Mouse (Mus musculus) heart, embryonic 13.5 days (tissue): ENCODE measurements at regions not wholly inside any gene's neighbourhood (a gene's known extent, or its start where the extent isn't known, plus 50 kb on each side); places are given as distances from the start of the nearest gene placed in this dataset.

Experiments
- ATAC-seq: fragments of 200-750 bp; cut with Nextera tagmentation; 2 replicates; pipeline ENCODE4 v1.8.0; 2017; ENCODE audit warnings: moderate TSS enrichment; ENCODE audit not compliant: insufficient number of reproducible peaks, low FRiP score, low TSS enrichment; ENCODE audit errors: extremely low read depth
- H3K27ac ChIP-seq: fragments of 300-500 bp; sonication (generic); replicated peaks from 2 replicates; pipeline ENCODE4 v1.5.1; 2015; ENCODE audit warnings: moderate library complexity, mild to moderate bottlenecking, inconsistent platforms
- H3K27me3 ChIP-seq: fragments of 300-500 bp; sonication (generic); replicated peaks from 2 replicates; pipeline ENCODE4 v1.6.1; 2015; ENCODE audit warnings: mild to moderate bottlenecking, inconsistent platforms
- H3K36me3 ChIP-seq: fragments of 300-500 bp; sonication (generic); 2 replicates; pipeline ENCODE4 v1.6.1; 2015; ENCODE audit warnings: mild to moderate bottlenecking, inconsistent platforms
- H3K4me1 ChIP-seq: fragments of 300-500 bp; sonication (generic); 2 replicates; pipeline ENCODE4 v1.6.1; 2015; ENCODE audit warnings: inconsistent platforms
- H3K4me2 ChIP-seq: fragments of 300-500 bp; sonication (generic); 2 replicates; pipeline ENCODE4 v1.6.1; 2015; ENCODE audit warnings: inconsistent platforms, mild to moderate bottlenecking, moderate library complexity
- H3K4me3 ChIP-seq: fragments of 300-500 bp; sonication (generic); 2 replicates; pipeline ENCODE4 v1.5.1; 2015; ENCODE audit warnings: moderate library complexity, mild to moderate bottlenecking, inconsistent platforms
- H3K9ac ChIP-seq: fragments of 300-500 bp; sonication (generic); 2 replicates; pipeline ENCODE4 v1.6.1; 2015; ENCODE audit warnings: inconsistent platforms, mild to moderate bottlenecking, moderate library complexity
- H3K9me3 ChIP-seq: fragments of 300-500 bp; sonication (generic); 2 replicates; pipeline ENCODE4 v1.6.1; 2016; ENCODE audit warnings: inconsistent platforms
- WGBS: fragments of 180-500 bp; shearing (Covaris S2); methylation state at CpG from one replicate; pipeline ENCODE4 v1.1.7; 2015; ENCODE audit warnings: mixed read lengths; 5-methylcytosine and 5-hydroxymethylcytosine counted together

DNA sequence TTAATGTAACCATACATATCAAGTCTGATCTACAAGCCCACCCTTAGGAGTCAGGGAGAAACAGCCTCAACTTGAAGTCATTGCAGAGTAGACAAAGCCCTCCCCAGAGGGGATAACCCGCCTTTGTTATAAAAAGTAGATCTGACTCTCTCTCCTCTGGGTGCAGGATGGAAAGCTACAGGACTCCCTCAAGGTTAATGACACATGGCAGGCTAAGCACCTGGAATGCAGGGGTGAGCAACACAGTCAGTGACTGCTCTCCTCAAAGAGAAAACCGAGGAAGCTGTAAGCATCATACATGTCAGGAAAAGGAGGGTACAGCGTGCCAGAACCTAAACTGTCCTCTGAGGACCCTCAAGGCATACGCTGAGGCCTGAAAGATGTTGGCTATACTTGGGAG is 177.1 kb downstream of the Mycn start:
- no peak overlapping the region for H3K4me3 ChIP-seq
- WGBS, result 69% methylated on average over 4 of the region's 4 CpGs

DNA sequence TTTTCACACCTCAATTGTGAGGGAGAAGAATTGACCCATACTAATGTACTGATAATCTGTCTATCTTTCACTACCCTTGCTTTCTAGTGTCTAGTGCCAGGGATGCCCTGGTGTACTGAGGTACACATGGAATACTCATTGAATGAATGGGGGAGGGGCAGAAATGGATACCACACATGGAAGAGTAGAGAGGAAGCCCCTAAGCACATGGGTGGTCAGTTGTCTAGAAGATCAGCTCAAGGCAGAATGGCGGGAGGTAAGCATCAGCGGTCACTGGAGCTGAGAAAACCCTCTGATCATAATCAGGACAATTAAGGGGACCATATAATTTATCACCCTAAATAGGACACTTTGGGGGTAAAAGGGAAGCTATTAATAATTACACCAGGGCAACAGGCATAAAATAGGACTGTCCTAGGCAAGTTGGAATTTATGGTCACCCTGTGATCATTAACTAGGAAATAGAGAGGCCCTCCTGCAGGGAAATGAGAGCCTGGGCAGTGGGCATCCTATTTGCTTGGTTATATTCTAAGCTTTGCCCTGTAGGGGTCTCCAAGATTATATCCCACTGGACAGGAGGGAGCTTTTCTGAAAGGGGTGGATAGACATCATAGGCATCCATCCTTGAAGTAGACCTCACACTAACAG is 185.3 kb downstream of the Mycn start:
- ATAC-seq, result no peak
- Histone ChIP-seq H3K4me2 (no peak overlapping the region), H3K36me3 (no peaks in the 10 kb centered on the region), H3K27me3 (no peaks in the 10 kb centered on the region), H3K27ac (no peak overlapping the region), H3K9me3 (no peaks in the 10 kb centered on the region), H3K4me3 (no peak overlapping the region), H3K9ac (no peak overlapping the region), H3K4me1 (no peaks in the 10 kb centered on the region)
- WGBS, result 86% methylated on average over 2 of the region's 2 CpGs

More for the DNA sequence above, 177.1 kb downstream of the Mycn start:
- ATAC-seq, result no peak
- Histone ChIP-seq H3K36me3 (no peaks in the 10 kb centered on the region), H3K27me3 (no peaks in the 10 kb centered on the region), H3K9me3 (no peaks in the 10 kb centered on the region), H3K27ac (no peak overlapping the region), H3K9ac (no peak overlapping the region), H3K4me2 (no peak overlapping the region), H3K4me1 (peaks cover 13% of the 10 kb centered on the region; the same call in 1 of the 2 replicates)

DNA sequence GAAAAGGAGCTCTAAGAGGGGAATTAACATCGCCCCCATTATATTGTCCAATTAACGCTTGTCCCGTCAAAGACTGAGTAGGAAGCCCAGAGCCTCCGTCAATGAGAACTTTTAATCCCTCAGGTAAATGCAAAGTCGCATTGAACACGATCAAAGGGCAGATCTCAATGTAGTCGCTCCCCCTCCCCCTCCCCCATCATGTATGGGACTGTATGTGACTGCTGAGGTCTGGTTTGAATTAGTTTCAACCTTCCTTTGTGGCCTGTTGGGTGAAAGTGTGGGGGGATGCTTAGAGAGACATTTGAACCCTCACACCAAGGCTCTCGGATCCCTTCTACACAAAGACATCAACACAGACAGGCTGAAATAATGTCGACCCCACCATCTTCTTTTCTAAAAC is 187.9 kb downstream of the Mycn start:
- Histone ChIP-seq H3K4me1 (no peaks in the 10 kb centered on the region), H3K36me3 (no peaks in the 10 kb centered on the region), H3K4me3 (no peak overlapping the region), H3K9ac (no peak overlapping the region), H3K4me2 (no peak overlapping the region), H3K27me3 (no peaks in the 10 kb centered on the region), H3K27ac (no peak overlapping the region), H3K9me3 (no peaks in the 10 kb centered on the region)
- 64% methylated on average over 9 of the region's 9 CpGs for WGBS
- no peak for ATAC-seq

DNA sequence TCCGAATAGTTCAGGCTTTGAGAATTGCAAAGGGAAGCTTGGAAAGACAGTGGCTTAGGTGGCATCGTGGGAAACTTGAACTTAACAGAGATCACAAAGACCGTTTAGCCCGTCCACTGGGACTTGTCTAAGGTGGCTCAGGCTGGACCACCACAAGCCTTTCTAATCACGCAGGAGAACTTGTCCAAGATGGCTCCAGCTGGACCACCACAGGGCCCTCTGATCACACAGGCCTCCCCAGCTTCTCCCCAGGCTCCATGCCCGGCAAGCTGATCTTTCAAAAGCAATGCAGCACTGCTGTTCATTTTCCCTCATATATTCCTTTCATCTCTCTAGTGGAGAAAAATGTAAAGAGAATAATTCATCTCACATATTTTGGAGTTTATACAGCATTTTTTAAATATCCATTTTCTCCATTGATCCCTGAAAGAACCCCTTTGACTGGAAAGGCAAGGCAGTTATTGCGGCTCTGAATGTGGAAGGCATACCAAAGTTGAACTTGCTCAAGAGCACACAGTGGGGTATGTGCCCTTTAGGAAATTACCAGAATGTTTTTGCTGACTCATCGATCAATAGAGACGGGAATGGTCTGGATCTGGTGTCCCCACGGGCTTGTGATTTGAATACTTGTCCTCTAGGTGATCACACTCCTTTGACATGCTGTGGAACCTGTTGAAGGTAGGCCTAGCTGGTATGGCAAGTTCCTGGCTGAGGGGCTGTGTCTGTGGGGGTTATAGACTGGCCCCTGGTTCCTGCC is 189.9 kb downstream of the Mycn start:
- H3K27ac ChIP-seq, result no peak overlapping the region
- no peaks in the 10 kb centered on the region for H3K36me3 ChIP-seq
- H3K4me2 ChIP-seq, result no peak overlapping the region
- no peaks in the 10 kb centered on the region for H3K4me1 ChIP-seq
- no peak for ATAC-seq
- H3K9me3 ChIP-seq, result no peaks in the 10 kb centered on the region
- WGBS, result 82% methylated on average over 10 of the region's 10 CpGs
- H3K9ac ChIP-seq, result no peak overlapping the region
- no peak overlapping the region for H3K4me3 ChIP-seq
- H3K27me3 ChIP-seq, result no peaks in the 10 kb centered on the region

DNA sequence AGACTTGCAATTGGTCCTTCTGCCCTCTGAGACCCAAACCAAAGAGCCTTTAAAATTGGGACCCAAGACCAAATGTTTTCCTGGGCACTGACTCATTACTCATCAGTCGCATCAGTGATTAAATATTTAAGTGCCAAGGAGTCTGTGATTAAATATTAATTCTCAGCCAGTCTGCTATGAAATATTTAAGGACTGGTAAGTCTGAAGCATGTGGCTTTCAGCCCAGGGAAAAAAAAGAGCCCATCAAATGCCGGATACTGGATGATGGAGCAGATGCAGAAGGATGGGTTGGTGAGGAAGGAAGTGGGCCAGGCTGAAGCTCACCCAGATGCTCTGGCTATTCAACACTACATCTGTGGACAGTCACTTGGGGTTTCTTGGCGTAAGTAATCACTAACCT is 192.0 kb downstream of the Mycn start:
- H3K9me3 ChIP-seq, result no peaks in the 10 kb centered on the region
- no peaks in the 10 kb centered on the region for H3K36me3 ChIP-seq
- H3K27me3 ChIP-seq, result no peaks in the 10 kb centered on the region
- WGBS, result 75% methylated on average over 3 of the region's 3 CpGs
- no peaks in the 10 kb centered on the region for H3K4me1 ChIP-seq
- H3K4me2 ChIP-seq, result no peak overlapping the region
- H3K9ac ChIP-seq, result no peak overlapping the region
- no peak overlapping the region for H3K27ac ChIP-seq
- ATAC-seq, result no peak
- no peak overlapping the region for H3K4me3 ChIP-seq

DNA sequence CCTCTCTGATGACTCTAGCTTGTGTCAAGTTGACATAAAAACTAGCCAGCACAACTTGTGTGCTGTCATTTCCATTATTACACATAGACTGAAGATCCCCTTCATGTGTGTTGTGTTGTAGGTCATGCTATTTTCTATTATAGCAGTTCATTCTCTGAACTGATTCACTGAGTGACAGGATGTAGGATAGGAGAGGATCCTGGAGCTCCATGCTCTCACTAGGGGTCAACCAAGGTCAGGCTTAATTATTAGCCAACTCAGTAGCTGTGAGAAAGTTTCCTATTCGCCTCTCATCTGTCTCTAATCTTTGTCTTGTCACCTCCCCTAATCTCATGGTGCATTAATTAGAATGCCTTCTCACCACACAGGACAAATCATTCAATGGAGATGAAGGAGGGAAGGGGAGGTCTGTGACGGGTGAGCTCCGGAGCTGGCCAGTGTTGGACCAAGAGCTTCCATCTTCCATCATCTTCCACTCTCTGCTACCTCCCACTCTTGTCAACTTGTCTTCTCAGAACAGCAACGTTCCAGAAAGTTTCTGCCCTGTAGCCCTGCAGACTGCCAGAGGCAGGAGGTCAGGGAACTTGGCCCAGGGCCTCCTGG is 194.8 kb downstream of the Mycn start:
- no peak overlapping the region for H3K9ac ChIP-seq
- 49% methylated on average over 4 of the region's 4 CpGs for WGBS
- H3K4me1 ChIP-seq, result no peaks in the 10 kb centered on the region
- no peak overlapping the region for H3K27ac ChIP-seq
- no peaks in the 10 kb centered on the region for H3K9me3 ChIP-seq
- no peak for ATAC-seq
- H3K4me3 ChIP-seq, result no peak overlapping the region
- no peak overlapping the region for H3K4me2 ChIP-seq
- no peaks in the 10 kb centered on the region for H3K27me3 ChIP-seq
- H3K36me3 ChIP-seq, result no peaks in the 10 kb centered on the region

DNA sequence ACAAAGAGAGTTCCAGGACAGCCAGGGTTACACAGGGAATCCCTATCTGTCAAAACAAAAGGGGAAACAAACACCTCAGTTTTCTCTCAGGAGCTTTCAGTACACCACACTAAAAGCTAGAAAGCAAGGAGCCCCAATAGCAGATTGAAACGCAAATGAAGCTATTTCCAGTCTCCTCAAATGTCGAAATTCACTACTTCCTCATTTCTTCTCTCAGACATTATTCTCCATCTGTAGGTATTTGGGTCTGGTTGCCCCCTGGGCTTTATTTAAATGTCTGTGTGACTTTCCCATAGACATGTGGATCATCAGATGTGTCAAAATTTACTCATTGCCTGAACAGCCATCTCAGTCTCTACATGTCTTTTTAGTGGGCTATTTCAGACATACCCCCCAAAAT is 197.2 kb downstream of the Mycn start:
- Histone ChIP-seq H3K9me3 (no peaks in the 10 kb centered on the region), H3K9ac (no peak overlapping the region), H3K4me2 (no peak overlapping the region), H3K27ac (no peak overlapping the region), H3K4me3 (no peak overlapping the region), H3K4me1 (peaks cover 4% of the 10 kb centered on the region), H3K27me3 (no peaks in the 10 kb centered on the region), H3K36me3 (no peaks in the 10 kb centered on the region)
- 66% methylated on average over 2 of the region's 2 CpGs for WGBS
- no peak for ATAC-seq

DNA sequence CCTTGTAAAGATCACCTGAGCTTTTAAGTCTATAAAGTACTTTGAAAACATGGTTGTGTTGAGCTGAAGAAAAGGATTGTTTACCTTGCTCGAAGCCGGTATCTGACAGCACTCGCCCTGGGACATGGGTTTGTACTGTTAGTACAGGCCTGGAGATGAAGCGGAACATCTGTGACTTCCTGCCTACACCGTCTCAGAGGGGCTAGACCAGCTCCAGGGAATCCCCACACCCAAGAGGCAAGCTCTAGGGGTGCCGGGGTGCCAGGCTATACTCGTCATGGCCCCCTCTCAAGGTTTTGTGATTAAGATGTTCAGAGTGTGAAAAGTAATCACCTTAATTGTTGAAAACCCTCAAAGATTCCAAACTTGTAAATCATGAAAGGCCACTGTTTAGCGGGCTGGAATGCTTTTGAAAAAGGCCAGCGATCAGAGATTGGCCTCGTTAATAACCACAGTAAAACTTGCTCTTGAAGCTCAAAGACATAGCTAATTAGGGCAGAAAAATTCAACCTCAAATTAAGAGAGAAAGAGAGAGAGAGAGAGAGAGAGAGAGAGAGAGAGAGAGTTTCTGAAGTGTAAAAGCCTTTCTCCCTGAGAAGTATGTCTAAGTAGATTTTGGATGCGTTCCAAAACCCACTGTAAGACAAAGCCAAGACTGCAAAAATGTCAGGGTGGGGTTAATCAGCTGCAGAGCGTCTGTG is 202.9 kb downstream of the Mycn start:
- no peak overlapping the region for H3K27ac ChIP-seq
- H3K36me3 ChIP-seq, result no peaks in the 10 kb centered on the region

DNA sequence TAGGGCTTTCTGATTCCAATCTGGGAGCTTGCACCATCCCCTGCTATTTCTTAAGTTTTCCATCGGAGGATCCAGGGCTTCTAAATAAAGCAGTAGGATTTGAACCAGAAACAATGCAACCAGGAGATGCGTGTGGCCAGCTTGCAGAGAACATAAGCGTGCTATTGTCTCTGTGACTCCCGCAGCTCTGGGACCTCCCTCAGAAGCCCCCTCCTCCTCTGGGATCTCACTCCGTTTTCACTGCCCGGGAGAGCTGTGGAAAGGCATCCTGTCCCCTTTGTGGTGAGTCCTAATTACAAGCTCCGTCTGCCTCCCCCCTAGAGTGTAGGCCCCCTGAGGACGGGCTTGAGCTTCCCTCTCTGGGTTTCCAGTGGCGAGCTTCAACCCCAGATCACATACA is 215.9 kb downstream of the Mycn start:
- Histone ChIP-seq H3K4me2 (peak overlapping the region; percentile 59), H3K4me1 (peaks cover 16% of the 10 kb centered on the region), H3K9me3 (no peaks in the 10 kb centered on the region), H3K36me3 (no peaks in the 10 kb centered on the region), H3K4me3 (peak overlapping the region; percentile 15), H3K9ac (peak overlapping the region; percentile 68; the same call in 1 of the 2 replicates), H3K27me3 (peaks cover 13% of the 10 kb centered on the region), H3K27ac (no peak overlapping the region)
- ATAC-seq, result no peak
- WGBS, result 18% methylated on average over 9 of the region's 9 CpGs

More for the DNA sequence above, 202.9 kb downstream of the Mycn start:
- no peak for ATAC-seq
- Histone ChIP-seq H3K9ac (no peak overlapping the region), H3K4me3 (no peak overlapping the region), H3K4me2 (no peak overlapping the region), H3K27me3 (no peaks in the 10 kb centered on the region), H3K4me1 (peaks cover 16% of the 10 kb centered on the region), H3K9me3 (no peaks in the 10 kb centered on the region)
- WGBS, result 37% methylated on average over 12 of the region's 12 CpGs

DNA sequence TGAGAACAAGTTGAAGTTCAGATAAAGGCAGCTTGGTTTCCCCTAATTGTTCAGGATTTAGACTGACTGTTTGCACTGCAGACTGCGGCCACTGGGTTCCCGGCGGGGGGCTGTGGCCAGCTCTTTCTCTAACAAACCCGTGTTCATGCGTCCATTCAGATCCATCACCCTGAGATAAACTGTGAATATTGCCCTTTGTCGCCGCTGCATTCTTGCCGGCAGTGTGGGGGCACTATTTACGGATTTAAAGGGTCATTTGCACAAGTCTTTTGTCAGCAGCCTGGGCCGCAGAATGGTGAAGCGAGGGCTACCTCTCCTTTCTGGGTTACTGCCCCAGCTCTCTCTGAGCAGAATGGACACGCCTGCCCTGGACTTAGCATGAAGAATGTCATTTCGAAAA is 216.6 kb downstream of the Mycn start:
- no peak for ATAC-seq
- no peaks in the 10 kb centered on the region for H3K9me3 ChIP-seq
- no peaks in the 10 kb centered on the region for H3K36me3 ChIP-seq
- H3K9ac ChIP-seq, result peak overlapping the region; percentile 68
- peaks cover 13% of the 10 kb centered on the region for H3K27me3 ChIP-seq
- peak overlapping the region; percentile 59 for H3K4me2 ChIP-seq
- WGBS, result 19% methylated on average over 13 of the region's 13 CpGs
- peak overlapping the region; percentile 15 for H3K4me3 ChIP-seq
- peaks cover 16% of the 10 kb centered on the region for H3K4me1 ChIP-seq
- H3K27ac ChIP-seq, result no peak overlapping the region

DNA sequence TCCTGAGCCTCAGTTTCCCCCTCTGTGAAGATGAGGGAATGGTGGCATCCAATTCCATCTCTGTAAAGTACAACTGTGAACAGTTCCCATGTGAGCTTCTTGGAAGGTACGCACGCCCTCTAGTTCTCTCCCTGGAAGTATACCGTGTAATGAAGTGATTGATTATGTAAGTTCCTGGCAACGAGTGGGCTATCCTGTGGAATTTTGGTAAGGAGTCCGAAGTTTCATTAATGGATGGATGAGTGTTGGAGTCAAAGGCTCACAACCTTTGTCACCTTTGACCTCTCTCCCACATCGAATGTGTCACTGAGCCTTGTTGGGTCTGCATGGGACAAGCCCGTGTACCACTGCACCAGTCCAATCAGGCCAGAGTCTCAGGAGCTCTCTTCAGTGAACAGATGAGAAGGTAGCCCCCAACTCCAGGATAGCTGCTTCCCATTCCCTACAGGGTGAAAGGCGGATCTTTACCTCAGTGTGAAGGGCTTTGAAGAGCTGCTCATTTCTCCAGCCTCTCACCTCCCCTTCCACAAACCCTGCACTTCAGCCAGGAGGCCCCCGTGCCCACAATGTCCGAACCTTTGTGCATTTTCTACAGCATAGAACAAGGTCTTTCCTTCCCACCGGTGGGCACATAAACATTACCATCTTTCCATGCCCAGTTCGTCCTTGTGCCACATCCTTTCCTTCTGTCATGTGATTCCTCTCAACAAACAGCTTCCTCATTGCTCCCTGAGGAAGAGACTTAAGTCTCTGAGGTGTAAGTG is 217.8 kb downstream of the Mycn start:
- ATAC-seq, result no peak
- H3K4me2 ChIP-seq, result no peak overlapping the region
- H3K36me3 ChIP-seq, result no peaks in the 10 kb centered on the region
- no peaks in the 10 kb centered on the region for H3K9me3 ChIP-seq
- H3K9ac ChIP-seq, result no peak overlapping the region
- H3K4me1 ChIP-seq, result peaks cover 16% of the 10 kb centered on the region
- no peak overlapping the region for H3K4me3 ChIP-seq
- H3K27ac ChIP-seq, result no peak overlapping the region
- WGBS, result 83% methylated on average over 12 of the region's 12 CpGs
- peaks cover 13% of the 10 kb centered on the region for H3K27me3 ChIP-seq
